Mouse (Mus musculus) liver, postnatal 0 days (tissue): Measurements from ENCODE around the gene Aldh1l1.

Experiments
- CTCF ChIP-seq: sonication (generic); IDR thresholded peaks from 2 replicates; pipeline ENCODE4 v1.5.1; 2016; ENCODE audit warnings: antibody characterized with exemption, low read depth
- EP300 ChIP-seq: IDR thresholded peaks from 2 replicates; pipeline ENCODE4 v1.6.1; 2016; ENCODE audit warnings: antibody characterized with exemption, low read depth, mild to moderate bottlenecking

GRCm38 (mm10) chr6:90463228-90463862, 22.9 kb upstream of the Aldh1l1 start:
- TF ChIP-seq CTCF (peak; percentile 4; the same call in 1 of the 2 replicates), EP300 (peak; percentile 80)
